Mouse (Mus musculus): ENCODE data around the gene Ros1. TPM values are rescaled to one million over a fixed set of nuclear protein-coding genes. Genes with fewer than 3 reads are reported as not detected.

Gene Ros1
- total RNA-seq, 2 experiments from 2014 or later, result not detected

GRCm38 (mm10) chr10:52028561-52029370 is 166.3 kb downstream of the Ros1 start:
- DNase-seq (ENCODE audit: extremely low spot score in 1 of 2, low spot score in 2 of 2), result no peak
- no peak for TF ChIP-seq CTCF (IDR thresholded peaks at IDR 0.05)
- H3K27ac ChIP-seq, result no peak overlapping the region
- no peak overlapping the region for H3K4me3 ChIP-seq
- intact Hi-C loops (cut with DNase I), result no loop called here

- Histone ChIP-seq H3K4me3 (peak overlapping the region; percentile 39), H3K27ac (no peak overlapping the region)
- no peak for TF ChIP-seq CTCF (IDR thresholded peaks at IDR 0.05)
- intact Hi-C loops (cut with DNase I), result no loop called here
- DNase-seq (ENCODE audit: extremely low spot score in 1 of 2, low spot score in 2 of 2), result peak in 1 of 2 experiments; percentile 15
Observed at GRCm38 (mm10) chr10:52027161-52028035, 167.6 kb downstream of the Ros1 start.

- intact Hi-C loops (cut with DNase I), result no loop called here
- H3K4me3 ChIP-seq, result no peak overlapping the region
- no peak for DNase-seq (ENCODE audit: extremely low spot score in 1 of 2, low spot score in 2 of 2)
- no peak overlapping the region for H3K27ac ChIP-seq
- no peak for TF ChIP-seq CTCF (IDR thresholded peaks at IDR 0.05)
Observed at GRCm38 (mm10) chr10:52025821-52026220, 169.2 kb downstream of the Ros1 start.

GRCm38 (mm10) chr10:52025291-52025690 is 169.8 kb downstream of the Ros1 start:
- DNase-seq (ENCODE audit: extremely low spot score in 1 of 2, low spot score in 2 of 2), result no peak
- H3K27ac ChIP-seq, result no peak overlapping the region
- no peak for TF ChIP-seq CTCF (IDR thresholded peaks at IDR 0.05)
- H3K4me3 ChIP-seq, result no peak overlapping the region
- intact Hi-C loops (cut with DNase I), result no loop called here

GRCm38 (mm10) chr10:52024053-52024410 is 171.0 kb downstream of the Ros1 start:
- Histone ChIP-seq H3K4me3 (no peak overlapping the region), H3K27ac (no peak overlapping the region)
- intact Hi-C loops (cut with DNase I), result loop anchor here (5.0 kb wide), 1 partner anchor 1127 kb away; no protein-coding TSS in a partner anchor
- TF ChIP-seq CTCF (IDR thresholded peaks at IDR 0.05), result no peak
- DNase-seq (ENCODE audit: extremely low spot score in 1 of 2, low spot score in 2 of 2), result no peak

- intact Hi-C loops (cut with DNase I), result loop anchor here (5.0 kb wide), 1 partner anchor 1126 kb away; no protein-coding TSS in a partner anchor
- no peak overlapping the region for H3K4me3 ChIP-seq
- no peak for DNase-seq (ENCODE audit: extremely low spot score in 1 of 2, low spot score in 2 of 2)
- H3K27ac ChIP-seq, result no peak overlapping the region
- TF ChIP-seq CTCF (IDR thresholded peaks at IDR 0.05), result no peak
Observed at GRCm38 (mm10) chr10:52023213-52024052, 171.6 kb downstream of the Ros1 start.

GRCm38 (mm10) chr10:52022413-52023212 is 172.4 kb downstream of the Ros1 start, which contains the start of gene Vgll2:
Gene Vgll2 (plus strand): TSS chr10:52022502.
- peak within 1 kb of the TSS; percentile 41 for H3K4me3 ChIP-seq
- DNase-seq (ENCODE audit: extremely low spot score in 1 of 2, low spot score in 2 of 2), result peak; percentile 28 to 49
- intact Hi-C loops (cut with DNase I), result loop anchor here (5.0 kb wide), 1 partner anchor 1125 kb away; no protein-coding TSS in a partner anchor
- TF ChIP-seq CTCF (IDR thresholded peaks at IDR 0.05), result no peak
- H3K27ac ChIP-seq, result no peak within 1 kb of the TSS

GRCm38 (mm10) chr10:52021736-52022394 is 173.2 kb downstream of the Ros1 start:
- DNase-seq (ENCODE audit: extremely low spot score in 1 of 2, low spot score in 2 of 2), result no peak
- intact Hi-C loops (cut with DNase I), result loop anchor here (5.0 kb wide), 1 partner anchor 1125 kb away; no protein-coding TSS in a partner anchor
- TF ChIP-seq CTCF (IDR thresholded peaks at IDR 0.05), result no peak
- Histone ChIP-seq H3K27ac (no peak overlapping the region), H3K4me3 (no peak overlapping the region)

GRCm38 (mm10) chr10:52021231-52021630 is 173.8 kb downstream of the Ros1 start:
- TF ChIP-seq CTCF (IDR thresholded peaks at IDR 0.05), result no peak
- intact Hi-C loops (cut with DNase I), result loop anchor here (5.0 kb wide), 1 partner anchor 1124 kb away; no protein-coding TSS in a partner anchor
- no peak overlapping the region for H3K27ac ChIP-seq

GRCm38 (mm10) chr10:52018471-52018870 is 176.6 kb downstream of the Ros1 start:
- intact Hi-C loops (cut with DNase I), result no loop called here
- TF ChIP-seq CTCF (IDR thresholded peaks at IDR 0.05), result no peak
- DNase-seq (ENCODE audit: extremely low spot score in 1 of 2, low spot score in 2 of 2), result no peak
- H3K27ac ChIP-seq, result no peak overlapping the region
- H3K4me3 ChIP-seq, result no peak overlapping the region

More at GRCm38 (mm10) chr10:52021231-52021630, 173.8 kb downstream of the Ros1 start:
- no peak for DNase-seq (ENCODE audit: extremely low spot score in 1 of 2, low spot score in 2 of 2)
- H3K4me3 ChIP-seq, result no peak overlapping the region

Small RNA genes within 50 kb of the gene (microRNA-seq; reads per million reads assigned to microRNA genes)
- 0 reads per million in 2 experiments for gene Gm24084

Other genes starting within 250 kb of the Ros1 start
- gene Vgll2, start 172.7 kb downstream of the Ros1 start, total RNA-seq (2021), result not detected
- gene Dcbld1, start 38.4 kb upstream of the Ros1 start, total RNA-seq (2021), result 1 to 10 TPM; 5.1 to 5.7 TPM
- gene Gm26741, start 163.5 kb upstream of the Ros1 start, total RNA-seq (2021), result not detected
- 10 to 100 TPM; 42.5 to 47.4 TPM for gene Gopc, start 186.9 kb upstream of the Ros1 start, total RNA-seq (2021)
- not detected for gene Nepn, start 193.7 kb upstream of the Ros1 start, total RNA-seq (2021)
- 10 to 100 TPM; 63.4 to 66.7 TPM for gene Nus1, start 222.3 kb upstream of the Ros1 start, total RNA-seq (2021)

Data from left cerebral cortex, adult 2 months (tissue).